Mouse (Mus musculus) gonadal fat pad, adult 2 months (tissue): ENCODE measurements around the gene Ptges3. TPM values are rescaled to one million over a fixed set of nuclear protein-coding genes. Genes with fewer than 3 reads are reported as not detected.

Experiments used
- DNase-seq: peaks from one replicate; pipeline ENCODE4 v3.0.0-alpha.2; 2012; ENCODE audit warnings: low read depth
- polyA plus RNA-seq: library from polyadenylated mRNA; depleted of rRNA; stranded (reverse); fragments of >200 nt; gene quantifications from 2 replicates; pipeline ENCODE4 v1.2.3, GENCODE M21; 2012; rRNA removed

The Ptges3 gene
- polyA plus RNA-seq, 1 experiment: 21.0 TPM

DNA sequence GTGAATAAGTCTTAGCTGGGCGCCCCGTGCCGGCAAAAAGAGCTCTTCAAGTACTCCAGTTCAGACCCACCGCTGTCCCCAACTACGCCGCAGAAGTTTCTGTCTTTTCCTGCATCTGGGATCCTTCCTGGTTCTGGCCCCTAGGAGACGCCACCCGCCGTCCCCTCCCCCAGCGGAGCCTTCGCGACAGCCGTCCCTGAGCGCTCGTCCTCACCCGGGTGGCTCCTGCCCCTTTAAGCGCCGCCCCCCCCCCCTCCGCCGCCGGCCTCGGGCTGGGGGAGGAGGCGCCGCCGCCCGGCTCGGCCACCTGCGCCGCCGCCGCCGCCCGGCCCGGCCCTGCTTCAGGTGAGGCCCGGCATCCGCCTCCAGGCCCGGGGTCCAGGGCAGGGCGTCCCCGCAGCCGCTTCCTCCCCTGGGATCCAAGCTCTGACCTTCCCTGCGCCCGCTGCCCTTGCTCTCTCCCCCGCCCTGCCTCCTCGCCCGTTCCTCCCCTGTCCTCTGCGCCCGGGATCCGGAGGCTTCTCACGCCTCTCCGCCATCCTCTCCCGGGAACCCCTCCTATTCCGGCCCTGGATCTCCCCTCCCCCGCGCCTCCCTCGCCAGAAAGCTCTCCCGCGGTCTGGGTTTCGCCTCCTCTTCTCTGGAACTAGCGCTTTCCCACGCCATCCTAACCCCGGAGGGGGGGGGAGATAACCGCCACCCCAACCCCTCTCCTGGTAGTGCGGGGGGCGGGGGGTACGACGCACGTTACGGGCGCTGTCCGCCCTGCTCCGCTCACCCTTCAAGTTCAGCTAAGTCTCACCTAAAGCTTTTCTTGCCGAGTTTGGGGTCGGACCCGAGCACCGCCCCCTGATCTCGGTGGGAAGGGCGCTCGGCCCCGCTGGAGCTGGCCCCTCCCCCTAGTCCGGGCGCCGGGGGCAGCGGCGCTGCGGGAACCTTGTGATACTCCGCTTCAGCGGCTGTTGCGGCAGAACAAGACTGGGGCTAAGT, 34.0 kb downstream of the Ptges3 start:
- no peak for DNase-seq

GRCm38 (mm10) chr10:128093496-128094294, 34.9 kb downstream of the Ptges3 start:
- no peak for DNase-seq

DNA sequence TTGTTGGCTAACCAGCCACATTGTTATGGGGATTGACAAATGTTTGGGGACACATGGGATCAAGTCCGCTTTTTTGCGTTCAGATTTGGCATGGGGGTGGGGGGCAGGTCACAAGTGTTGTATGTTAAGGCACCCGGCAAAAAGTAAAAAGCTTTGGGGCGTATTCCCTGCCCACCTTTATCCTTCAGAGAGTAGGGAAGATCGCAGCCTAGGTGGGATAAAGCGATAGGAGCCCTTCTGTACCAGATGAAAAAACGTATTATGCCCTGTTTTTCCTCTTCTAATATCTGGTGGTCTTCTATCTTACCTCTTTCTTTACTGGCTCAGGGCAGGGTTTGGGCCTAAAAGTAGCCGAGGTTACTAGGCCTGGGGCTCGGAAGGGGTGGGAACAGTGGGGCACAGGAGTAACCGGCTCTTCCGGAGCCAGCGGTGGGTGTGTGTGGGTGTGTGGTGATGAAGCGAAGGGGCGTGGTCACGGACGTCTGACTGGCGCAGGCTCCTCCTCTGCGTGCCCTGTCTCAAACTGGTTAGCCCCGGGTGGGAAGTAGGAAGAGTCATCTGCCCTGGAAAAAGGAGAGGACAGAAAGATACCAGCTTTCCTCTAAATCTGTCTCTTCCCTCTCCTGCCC, 35.7 kb downstream of the Ptges3 start:
- DNase-seq: no peak

DNA sequence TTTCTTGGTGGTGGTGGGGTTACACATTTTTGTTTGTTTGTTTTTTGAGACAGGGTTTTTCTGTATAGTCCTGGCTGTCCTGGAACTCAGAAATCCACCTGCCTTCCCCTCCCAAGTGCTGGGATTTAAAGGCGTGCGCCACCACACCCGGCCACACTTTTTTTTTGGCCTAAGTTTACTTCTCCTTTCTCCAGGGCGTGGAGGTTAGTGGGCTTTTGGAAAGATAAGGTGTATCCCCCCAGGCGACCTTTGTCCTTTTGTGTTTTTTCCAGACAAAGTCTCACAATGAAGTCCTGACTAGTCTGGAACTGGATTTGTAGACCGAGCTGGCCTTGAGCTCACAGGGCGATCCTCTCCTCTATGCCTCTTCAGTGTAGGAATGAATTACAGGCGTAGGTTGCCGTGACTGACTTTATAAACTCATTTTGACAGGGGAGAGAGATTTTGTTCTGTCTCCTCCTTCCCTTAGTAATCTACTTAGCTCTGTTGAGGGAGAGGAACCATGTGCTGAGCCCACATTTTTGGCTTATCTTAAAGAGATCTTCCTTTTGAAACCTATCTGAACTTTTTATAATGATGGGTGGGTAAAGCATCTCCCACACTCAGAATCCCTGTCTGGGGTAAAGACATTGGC, 36.4 kb downstream of the Ptges3 start:
- DNase-seq: no peak

DNA sequence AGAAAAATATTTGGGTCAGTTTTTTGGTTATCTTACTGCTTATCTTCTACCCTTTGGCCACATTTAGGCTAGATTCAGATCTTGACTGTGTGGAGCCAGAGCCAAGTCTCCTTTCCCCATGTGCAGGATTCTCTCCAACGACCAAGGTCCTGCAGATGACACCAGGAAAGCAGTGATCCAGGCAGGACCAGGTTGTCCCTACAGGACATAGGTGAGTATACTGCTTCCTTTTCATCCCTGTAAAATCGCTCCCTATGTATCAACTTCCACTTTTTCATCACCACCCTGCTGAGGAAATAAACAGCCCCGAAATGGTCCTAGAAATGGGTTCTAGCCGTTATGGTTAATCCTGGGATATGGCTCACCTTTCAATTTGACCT, 37.5 kb downstream of the Ptges3 start:
- DNase-seq: no peak

GRCm38 (mm10) chr10:128096693-128097586, 38.2 kb downstream of the Ptges3 start:
- DNase-seq: no peak

- no peak for DNase-seq
Measured at GRCm38 (mm10) chr10:128097587-128097971, 38.8 kb downstream of the Ptges3 start.

- DNase-seq: no peak
Measured at GRCm38 (mm10) chr10:128110103-128110761, 51.5 kb downstream of the Ptges3 start.

DNA sequence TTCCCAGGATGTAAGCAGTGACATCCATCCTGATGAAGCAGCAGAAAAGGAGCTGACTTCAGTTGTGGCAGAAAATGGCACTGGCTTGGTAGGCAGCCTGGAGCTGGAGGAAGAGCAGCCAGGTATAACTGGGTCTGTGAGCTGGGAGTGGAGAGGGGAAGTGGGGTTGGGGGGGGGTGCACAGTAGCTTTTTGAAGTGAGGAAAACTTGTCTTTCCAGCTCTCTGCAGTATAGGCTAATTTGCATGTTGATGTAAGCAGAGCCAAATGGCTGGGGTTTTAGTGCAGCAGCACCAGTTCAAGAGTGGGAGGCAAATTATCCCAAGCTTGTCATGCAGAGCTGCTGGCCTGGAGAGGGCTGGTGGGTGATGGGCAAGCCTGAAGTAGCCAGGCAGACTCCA, 52.5 kb downstream of the Ptges3 start:
- no peak for DNase-seq

GRCm38 (mm10) chr10:128123833-128124232, 65.1 kb downstream of the Ptges3 start:
- no peak for DNase-seq

DNA sequence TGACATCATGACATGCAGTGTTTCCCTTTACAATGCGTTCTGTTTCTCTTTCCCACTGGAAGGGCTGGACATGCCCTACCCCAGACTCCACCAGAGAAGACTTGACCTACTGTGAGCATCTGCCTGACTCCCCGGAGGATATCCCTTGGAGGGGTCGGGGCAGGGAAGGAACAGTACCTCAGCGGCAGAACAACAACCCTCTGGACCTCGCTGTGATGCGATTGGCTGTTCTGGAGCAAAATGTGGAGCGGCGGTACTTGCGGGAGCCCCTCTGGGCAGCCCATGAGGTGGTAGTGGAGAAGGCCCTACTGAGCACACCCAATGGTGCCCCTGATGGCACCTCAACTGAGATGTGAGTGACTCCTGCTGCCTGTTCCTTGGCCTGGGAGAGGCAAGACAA, 66.1 kb downstream of the Ptges3 start:
- no peak for DNase-seq

DNA sequence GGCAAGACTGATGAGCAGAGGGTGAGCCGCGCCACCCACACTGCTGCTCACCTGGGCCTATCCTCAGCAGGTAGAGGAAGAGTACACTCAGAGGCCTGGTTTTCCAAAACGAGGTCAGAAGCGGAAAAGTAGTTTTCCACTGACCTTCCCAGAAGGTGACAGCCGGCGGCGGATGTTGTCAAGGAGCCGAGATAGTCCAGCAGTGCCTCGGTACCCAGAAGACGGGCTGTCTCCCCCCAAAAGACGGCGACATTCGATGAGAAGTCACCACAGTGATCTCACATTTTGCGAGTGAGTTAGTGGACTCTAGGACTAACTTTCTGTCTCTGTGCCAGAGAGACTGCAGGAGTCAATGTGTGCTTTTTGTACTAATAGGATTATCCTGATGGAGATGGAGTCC, 67.2 kb downstream of the Ptges3 start:
- no peak for DNase-seq

Other genes starting within 250 kb of the Ptges3 start
- not detected in 2 replicates for gene Rdh19, start 209.0 kb upstream of the Ptges3 start, polyA plus RNA-seq
- gene Rdh16f2, start 192.5 kb upstream of the Ptges3 start, polyA plus RNA-seq: 0.09 and 0.11 TPM in 2 replicates
- 0.36 and 1.4 TPM in 2 replicates for gene Rdh7, start 170.1 kb upstream of the Ptges3 start, polyA plus RNA-seq
- gene Sdr9c7, start 160.4 kb upstream of the Ptges3 start, polyA plus RNA-seq: 0.04 and 0.30 TPM in 2 replicates
- 0.53 TPM in 1 of 2 replicates, not detected in the other for gene Hsd17b6, start 51.3 kb upstream of the Ptges3 start, polyA plus RNA-seq
- 3.0 and 3.3 TPM in 2 replicates for gene Prim1, start 43.8 kb upstream of the Ptges3 start, polyA plus RNA-seq
- 200 and 240 TPM in 2 replicates for gene Naca, start 23.4 kb upstream of the Ptges3 start, polyA plus RNA-seq
- gene Atp5b, start 24.3 kb downstream of the Ptges3 start, polyA plus RNA-seq: 2,186 and 2,996 TPM in 2 replicates
- 32.2 and 38.6 TPM in 2 replicates for gene Baz2a, start 32.6 kb downstream of the Ptges3 start, polyA plus RNA-seq
- 124 and 125 TPM in 2 replicates for gene Rbms2, start 121.3 kb downstream of the Ptges3 start, polyA plus RNA-seq
- 2.7 and 2.8 TPM in 2 replicates for gene Gls2, start 135.5 kb downstream of the Ptges3 start, polyA plus RNA-seq
- 9.1 and 12.2 TPM in 2 replicates for gene Spryd4, start 152.9 kb downstream of the Ptges3 start, polyA plus RNA-seq
- gene Mip, start 166.9 kb downstream of the Ptges3 start, polyA plus RNA-seq: not detected in 2 replicates
- gene Timeless, start 173.1 kb downstream of the Ptges3 start, polyA plus RNA-seq: 3.5 and 3.6 TPM in 2 replicates
- gene Apon, start 195.1 kb downstream of the Ptges3 start, polyA plus RNA-seq: 0.75 TPM in 1 of 2 replicates, not detected in the other
- 0.14 and 2.2 TPM in 2 replicates for gene Apof, start 209.7 kb downstream of the Ptges3 start, polyA plus RNA-seq
- 29.0 and 31.4 TPM in 2 replicates for gene Stat2, start 211.6 kb downstream of the Ptges3 start, polyA plus RNA-seq
- gene Il23a, start 239.8 kb downstream of the Ptges3 start, polyA plus RNA-seq: 0.34 TPM in 1 of 2 replicates, not detected in the other
- 22.9 and 23.6 TPM in 2 replicates for gene Pan2, start 244.4 kb downstream of the Ptges3 start, polyA plus RNA-seq